Mouse (Mus musculus) monocyte, adult 2 months (primary cell): Measurements from ENCODE around the gene Ggta1.

Experiments
- DNase-seq, 2 experiments: peaks; one replicate each; pipeline ENCODE4 v3.0.0; 2022; ENCODE audit warnings: low spot score in 2 of 2, low read depth in 1 of 2

Gene Ggta1

DNA sequence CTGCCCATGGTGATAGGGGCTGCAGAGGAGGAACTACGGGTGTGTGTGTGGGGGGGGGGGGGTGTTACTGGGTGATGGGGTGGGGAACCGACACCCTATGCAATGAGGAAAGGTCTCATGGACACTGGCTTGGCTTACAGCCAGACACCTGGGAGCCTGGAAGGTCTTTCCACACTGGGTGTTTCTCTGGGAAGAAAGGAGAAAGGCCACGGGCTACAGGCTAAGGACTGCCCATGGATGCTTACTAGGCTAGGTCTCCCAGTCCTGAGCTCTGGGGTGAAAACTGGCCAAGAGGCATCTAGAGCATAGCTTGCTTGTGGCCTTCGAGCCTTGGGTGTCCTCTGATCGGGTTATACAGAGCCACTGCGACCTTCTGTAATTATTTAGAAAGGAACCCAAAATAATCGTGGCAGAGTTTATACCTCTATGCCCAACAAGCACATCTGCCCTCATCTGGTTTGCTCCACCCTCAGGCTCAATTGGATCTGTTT is at the start of gene Ggta1:
TSS of gene Ggta1 (minus strand) at position 441 of the 491 bp plus-strand sequence.
- peak in 1 of 2 experiments; percentile 7 for DNase-seq

DNA sequence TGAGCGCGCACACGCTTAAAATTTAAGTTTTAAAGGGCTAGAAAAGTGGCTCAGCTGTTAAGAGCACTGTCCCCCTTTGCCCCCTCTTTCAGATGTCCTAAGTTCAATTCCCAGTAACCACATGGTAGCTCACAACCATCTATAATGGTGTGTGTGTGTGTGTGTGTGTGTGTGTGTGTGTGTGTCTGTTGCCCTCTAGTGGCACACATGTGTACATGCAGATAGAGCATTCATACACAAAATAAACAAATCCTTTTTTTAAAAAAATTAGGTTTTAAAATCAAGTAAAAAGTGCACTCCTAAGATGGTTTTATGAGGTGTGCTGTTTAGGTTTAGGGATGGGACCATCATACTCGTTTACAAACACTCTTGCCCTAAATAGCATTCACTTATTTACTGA is 49.2 kb upstream of the Ggta1 start:
- no peak for DNase-seq

DNA sequence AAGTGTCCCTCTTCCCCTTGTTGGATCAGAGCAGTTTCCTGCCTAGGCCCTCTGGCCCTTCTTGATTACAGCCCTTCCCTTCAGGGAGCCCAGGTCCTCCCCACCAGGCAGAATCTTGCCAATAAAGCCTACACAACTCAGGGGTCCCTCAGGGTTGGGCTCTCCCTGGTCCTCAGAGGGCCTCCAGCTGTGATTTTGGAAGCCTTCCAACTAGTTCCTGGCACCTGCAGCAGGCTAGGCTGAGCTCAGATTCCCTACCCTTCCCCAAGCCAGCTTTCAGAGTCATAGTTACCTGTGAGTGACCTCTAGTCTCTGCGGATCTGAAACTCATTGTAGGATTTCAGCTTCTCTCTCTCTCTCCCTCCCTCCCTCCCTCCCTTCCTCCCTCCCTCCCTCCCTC is 47.9 kb upstream of the Ggta1 start:
- DNase-seq, result no peak

DNA sequence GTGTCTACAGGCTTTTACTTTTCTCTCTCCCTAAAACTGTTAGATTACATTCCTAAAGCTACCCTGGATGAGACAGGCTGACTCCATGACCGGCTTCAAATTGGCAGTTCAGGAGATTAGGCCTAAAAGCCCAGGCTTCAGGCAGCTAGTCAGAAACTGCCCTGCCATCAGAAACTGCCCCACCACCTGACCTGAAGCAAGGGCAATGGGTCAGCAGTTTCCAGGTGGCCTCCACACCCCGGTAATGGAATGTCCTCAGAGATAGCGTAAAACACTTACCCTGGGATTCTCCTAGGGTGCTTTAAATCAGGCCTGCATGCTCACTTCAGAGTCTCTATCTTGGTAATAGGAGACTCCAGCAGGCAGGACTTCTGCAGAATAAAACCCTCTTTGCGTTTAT is 46.9 kb upstream of the Ggta1 start:
- DNase-seq, result no peak

- DNase-seq, result no peak
Measured at GRCm38 (mm10) chr2:35509343-35509667, 46.3 kb upstream of the Ggta1 start.

DNA sequence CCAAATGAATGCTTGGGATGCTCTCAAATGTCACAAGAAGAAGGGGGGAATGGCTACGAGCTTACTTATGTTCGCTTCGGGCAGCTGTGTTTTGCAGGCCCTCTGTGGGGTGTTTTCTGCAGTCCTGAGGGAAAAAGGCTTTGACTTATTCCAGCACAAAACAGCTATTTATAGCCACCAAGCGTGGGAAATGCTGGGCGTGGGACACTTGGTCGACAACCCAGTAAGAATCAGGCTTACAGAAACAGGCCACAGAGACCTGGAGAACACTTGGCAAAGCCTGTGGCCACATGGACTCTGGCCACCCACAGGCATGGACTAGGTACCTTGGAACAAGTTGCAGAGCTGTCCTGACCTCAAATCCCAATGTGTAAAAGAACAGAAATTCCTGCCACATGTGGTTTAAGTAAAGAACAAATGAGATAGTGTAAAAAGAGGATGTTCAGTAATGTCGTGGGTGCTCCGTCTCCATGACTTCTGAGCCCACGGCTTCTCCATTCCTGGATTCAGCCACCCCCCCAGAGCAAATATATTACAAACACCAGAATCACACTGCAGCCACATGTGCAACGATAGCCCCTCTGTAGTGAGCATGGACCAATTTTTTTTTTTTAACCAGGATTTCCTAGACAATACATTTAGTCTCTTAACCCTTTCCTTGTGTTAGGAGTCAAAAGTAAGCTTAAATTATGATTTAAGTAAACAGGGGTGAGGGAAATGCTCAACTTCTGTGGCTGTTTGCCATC is 45.7 kb upstream of the Ggta1 start:
- DNase-seq, result no peak

- peak in 1 of 2 experiments; percentile 36 for DNase-seq
Measured at GRCm38 (mm10) chr2:35507191-35507511, 44.1 kb upstream of the Ggta1 start.

DNA sequence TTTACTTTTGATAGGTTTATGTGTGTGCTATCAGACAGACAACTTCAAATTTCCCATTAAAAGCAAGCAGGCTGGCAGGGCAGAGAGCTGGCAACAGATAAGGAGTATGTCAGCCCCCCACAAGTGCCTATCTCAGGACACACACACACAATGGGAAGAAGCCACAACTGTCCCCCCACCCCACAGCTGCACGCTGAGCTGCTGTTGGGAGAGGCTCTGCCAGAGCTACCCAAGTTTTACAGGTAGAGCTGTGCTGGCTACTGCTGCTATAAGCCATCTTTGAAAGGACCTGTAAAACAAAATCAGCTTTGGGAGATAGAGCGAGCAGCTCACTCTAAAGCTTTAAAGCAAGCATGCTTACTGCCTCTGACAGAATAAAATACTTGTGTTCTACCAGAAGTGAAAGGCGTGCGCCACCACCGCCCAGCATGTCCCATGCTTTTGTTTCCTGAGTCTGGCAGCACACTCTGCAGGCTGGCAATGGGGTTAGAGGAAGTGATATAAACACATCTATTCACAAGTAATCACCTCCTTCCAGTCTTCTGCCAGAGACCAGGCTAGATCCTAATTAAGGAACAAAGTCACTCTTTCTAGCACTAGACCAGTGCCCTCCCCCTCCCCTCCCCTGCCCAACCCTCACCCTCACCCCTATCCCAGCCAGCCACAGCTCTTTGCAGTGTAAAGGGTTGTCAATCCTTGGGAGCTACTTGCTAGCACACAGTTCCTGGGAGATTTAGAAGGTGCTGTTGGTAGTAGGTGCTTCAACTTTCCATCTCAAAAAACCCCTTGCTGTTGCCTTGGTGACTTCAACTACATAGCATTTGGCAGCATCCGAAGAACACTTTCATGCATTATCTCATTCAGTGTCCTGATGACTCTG is 43.5 kb upstream of the Ggta1 start:
- DNase-seq, result peak; percentile 52 to 56

DNA sequence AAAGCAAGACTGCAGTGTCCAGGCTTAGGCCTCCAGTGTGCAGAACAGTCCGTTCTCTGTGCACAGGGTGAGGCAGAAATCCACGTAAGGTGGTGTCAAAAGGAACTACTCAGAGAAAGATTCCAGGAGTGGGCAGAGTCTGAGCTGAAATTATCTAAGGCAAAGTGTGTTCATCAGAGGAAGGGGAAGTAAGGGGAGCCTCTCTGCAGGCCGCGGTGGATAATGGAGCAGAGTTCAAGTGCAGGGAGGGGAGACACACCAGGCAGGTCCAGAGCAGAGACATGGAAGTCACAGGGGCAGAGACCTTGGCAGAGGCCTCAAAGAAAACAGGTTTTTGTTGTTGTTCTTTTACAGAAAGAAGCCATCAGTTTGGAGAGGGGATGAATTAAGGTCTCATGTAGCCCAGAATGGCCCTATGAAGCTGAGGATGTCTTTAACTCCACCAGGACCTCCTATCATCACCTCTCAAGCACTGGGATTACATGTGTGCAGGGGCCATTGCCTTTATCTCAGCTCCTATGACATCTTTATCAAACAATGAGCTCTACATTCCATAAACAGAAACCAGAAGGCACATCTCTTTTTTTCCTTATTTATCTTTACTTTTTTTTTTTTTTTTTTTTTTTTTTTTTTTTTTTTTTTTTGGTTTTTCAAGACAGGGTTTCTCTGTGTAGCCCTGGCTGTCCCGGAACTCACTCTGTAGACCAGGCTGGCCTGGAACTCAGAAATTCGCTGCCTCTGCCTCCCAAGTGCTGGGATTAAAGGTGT is 42.7 kb upstream of the Ggta1 start:
- peak in 1 of 2 experiments; percentile 24 for DNase-seq

DNA sequence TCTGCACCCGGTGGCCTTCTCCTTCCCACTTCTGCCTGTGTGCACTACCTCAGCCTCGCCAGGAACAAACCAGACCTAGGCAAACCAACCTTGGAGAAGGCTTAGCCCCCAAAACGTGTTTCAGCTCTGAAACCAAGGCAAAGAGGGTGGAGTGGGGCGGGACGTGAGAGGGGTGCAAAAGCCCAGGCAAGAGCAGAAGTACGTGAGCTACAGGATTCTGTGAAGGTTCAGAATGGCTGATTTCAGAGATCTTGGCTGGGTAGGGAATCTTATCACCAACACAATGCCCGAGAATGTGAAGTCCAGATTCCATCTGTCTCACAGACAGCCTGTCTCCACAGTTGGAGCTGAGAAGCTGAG is 41.4 kb upstream of the Ggta1 start:
- DNase-seq, result no peak

DNA sequence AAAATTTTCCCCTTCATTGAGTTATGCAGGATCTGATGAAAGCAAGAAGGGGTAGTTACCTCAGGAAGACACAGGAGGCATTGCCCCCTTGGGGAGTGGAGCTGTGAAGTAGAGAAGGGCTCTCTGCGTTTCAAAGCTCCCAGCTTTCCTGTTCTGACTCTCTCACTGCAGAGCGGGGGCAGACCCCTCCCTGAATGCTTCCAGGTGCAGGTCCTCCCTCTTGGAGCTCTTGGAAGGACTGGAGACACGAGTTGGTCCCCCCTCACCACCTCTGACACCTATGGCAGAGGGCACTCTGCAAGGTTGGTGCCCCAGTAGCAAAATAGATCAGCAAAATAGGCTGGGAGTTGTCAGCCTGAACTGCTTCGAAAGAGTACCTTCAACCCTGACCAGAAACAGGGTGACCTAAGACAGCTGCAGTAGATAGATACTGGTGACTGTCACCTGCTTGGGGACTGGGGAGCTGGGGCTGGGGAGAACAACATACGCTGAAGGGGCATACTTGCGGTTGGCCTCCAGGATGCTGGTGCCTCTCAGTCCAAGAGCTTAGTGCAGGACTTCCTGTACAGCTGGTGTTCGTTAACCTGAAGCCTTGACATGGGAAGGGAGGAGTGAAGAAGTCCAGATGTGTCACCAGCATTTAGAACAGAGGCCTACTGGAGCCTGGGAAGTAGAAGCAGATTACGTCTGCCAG is 40.8 kb upstream of the Ggta1 start:
- DNase-seq, result no peak

DNA sequence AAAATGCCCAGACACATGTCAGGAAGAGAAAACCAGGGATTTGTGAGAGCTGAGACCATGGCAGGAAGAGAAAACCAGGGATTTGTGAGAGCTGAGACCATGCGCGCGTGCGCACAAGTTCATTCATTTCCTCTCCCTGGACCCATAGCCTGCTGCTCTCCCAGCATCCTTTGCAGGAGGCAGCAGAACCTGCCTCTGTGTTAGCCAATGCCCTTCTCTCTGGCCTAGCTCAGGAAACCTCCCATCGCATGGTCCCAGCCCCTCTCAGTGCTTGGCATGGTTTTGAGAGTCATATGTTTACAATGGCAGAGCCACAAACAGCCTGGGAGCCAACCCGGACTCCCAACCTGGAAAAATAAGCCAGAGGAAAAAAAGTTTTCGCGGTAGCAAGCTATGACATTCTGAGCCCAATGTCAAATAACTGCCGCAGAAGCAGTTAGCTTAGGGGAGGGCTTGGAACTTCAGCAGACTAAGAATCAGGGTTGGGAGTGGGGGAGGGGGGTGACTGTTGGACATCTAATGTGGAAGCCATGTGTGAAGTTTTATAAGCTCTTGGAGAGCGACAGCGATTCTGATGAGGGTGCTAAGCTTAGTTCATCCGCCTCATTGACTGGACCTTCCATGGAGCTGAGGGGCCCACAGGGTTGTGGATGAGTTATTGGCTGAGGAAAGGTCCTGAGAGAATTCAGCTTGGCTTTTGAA is 40.1 kb upstream of the Ggta1 start:
- DNase-seq, result no peak

GRCm38 (mm10) chr2:35502561-35502960 is 39.5 kb upstream of the Ggta1 start:
- no peak for DNase-seq

- no peak for DNase-seq
Measured at GRCm38 (mm10) chr2:35499474-35499873, 36.4 kb upstream of the Ggta1 start.

- no peak for DNase-seq
Measured at GRCm38 (mm10) chr2:35498961-35499360, 35.9 kb upstream of the Ggta1 start.

DNA sequence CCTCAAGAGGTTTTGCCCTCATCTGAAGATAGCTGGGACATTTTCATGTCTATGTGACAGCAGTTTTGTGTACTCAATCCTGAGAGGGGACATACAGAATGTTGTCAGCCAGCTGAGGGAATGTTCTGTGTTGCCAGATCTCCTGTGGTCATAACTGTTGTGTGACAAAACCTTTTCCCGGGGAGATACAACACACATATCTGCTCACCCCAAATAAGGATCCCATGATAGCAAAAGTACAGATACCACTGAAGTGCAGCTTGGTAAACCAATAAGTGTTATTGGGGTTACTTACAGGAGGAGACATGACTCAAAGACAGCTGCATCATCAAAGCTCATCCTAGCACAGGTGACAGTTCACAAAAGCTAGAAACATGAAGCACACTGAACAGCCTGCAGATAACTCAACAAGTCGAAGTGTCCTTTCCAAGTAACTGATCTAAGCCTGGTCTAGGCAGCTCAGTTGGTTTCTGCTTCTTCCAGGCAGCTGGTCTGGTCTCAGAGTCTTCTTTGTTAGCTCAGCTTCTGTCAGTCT is 34.7 kb upstream of the Ggta1 start:
- DNase-seq, result no peak

DNA sequence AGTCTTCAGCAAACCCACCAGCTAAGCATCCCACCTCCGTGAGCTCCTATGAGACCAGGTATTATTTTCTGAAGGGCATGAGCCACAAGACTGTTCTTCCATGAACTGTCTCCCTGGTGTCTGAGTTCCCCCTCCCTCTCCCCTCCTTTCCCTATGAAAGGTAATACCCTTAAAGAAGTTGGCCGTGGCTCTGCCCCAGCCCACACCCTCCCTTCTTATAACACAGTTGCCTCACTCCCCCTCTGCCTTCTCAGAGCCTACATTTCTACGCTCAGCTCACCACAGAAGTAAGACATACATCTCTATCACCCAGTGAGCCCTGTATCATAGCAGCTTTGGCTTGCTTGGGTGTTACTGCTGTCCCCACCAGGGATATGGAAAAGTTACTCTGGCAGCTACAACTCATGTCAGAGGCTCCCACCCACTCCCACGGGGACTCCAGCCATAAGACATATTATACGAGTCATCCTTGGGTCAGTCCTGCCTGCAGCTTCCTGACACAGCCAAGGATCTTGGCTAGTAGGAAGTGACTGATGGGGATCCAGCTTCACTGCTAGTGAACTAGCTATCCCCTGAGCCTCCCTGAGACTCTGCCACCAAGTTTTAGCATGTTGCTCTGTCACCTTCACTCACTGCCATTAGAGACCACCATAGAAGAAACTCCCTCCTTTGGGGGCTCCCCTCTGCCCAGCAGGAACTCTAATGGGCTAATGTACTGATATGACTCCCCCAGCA is 33.4 kb upstream of the Ggta1 start:
- peak in 1 of 2 experiments; percentile 18 for DNase-seq

- peak; percentile 77 to 78 for DNase-seq
Measured at GRCm38 (mm10) chr2:35495486-35496278, 32.7 kb upstream of the Ggta1 start.

DNA sequence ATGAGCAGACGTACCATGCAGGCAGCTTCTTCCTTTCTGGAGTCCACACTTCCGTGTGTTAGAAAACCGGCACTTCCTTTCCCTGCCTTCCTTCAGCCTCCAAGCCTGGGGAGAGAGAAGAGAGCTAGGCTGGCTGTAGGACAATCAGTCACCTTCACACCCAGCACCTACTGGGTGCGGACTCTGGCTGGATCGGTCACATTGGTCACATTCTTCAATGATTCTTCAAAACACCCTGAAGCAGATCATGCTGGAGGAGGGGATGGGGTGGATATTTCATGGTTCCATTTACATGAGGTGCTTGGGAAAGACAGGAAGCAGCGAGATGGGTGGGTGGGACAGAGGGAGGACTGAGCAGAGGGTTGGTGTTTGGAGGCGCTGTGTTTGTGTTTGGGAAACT is 30.5 kb upstream of the Ggta1 start:
- no peak for DNase-seq
